Mouse (Mus musculus) C2C12 (cell line): ENCODE results near the gene Rps15.

Experiments used
- CTCF ChIP-seq: IDR thresholded peaks from one replicate; pipeline ENCODE4 v1.5.1; 2011; ENCODE audit not compliant: control insufficient read depth, insufficient read depth, insufficient read length
- FOSL1 ChIP-seq: IDR thresholded peaks from one replicate; pipeline ENCODE4 v1.8.0; 2011; ENCODE audit warnings: mild to moderate bottlenecking, low read length; ENCODE audit not compliant: poor library complexity, insufficient read depth, severe bottlenecking
- MAX ChIP-seq: IDR thresholded peaks from one replicate; pipeline ENCODE4 v1.6.1; 2011; ENCODE audit warnings: mild to moderate bottlenecking, control low read depth

GRCm38 (mm10) chr10:80329273-80330081, 37.2 kb downstream of the Rps15 start, which contains the start of the genes Pcsk4 and Reep6:
- TF ChIP-seq FOSL1 (no peak), CTCF (no peak), MAX (no peak)
